Mouse (Mus musculus) CH12.LX (cell line): ENCODE results near the gene Rubcnl. TPM values are rescaled to one million over a fixed set of nuclear protein-coding genes. Genes with fewer than 3 reads are reported as not detected.

ENCODE experiments used
- DNase-seq: peaks from one replicate; pipeline ENCODE4 v3.0.0-alpha.2; 2013; ENCODE audit errors: extremely low read depth
- H3K27ac ChIP-seq: 2 replicates; pipeline ENCODE4 v1.5.1; 2012; ENCODE audit warnings: low read depth, mild to moderate bottlenecking, control low read depth, moderate library complexity; ENCODE audit not compliant: insufficient read depth
- H3K27me3 ChIP-seq: replicated peaks from 2 replicates; pipeline ENCODE3; 2012; ENCODE audit warnings: inconsistent platforms
- H3K36me3 ChIP-seq, 2 experiments: replicated peaks in 1 of 2; 2 replicates each; pipeline versions ENCODE3 to v1.6.1; 2012; ENCODE audit warnings: inconsistent platforms in 1 of 2, low read length in 1 of 2, mild to moderate bottlenecking in 1 of 2, mixed read lengths in 1 of 2, moderate library complexity in 1 of 2; ENCODE audit not compliant: control insufficient read depth in 1 of 2, insufficient read depth in 1 of 2
- H3K4me1 ChIP-seq, 2 experiments: 2 replicates each; pipeline ENCODE4 v1.6.1; 2012; ENCODE audit warnings: inconsistent platforms in 1 of 2, moderate library complexity in 1 of 2; ENCODE audit not compliant: insufficient read depth in 2 of 2, control insufficient read depth in 1 of 2
- H3K4me2 ChIP-seq: 2 replicates; pipeline ENCODE4 v1.6.1; 2012; ENCODE audit warnings: low read depth, mild to moderate bottlenecking, control low read depth; ENCODE audit not compliant: poor library complexity, insufficient read depth, severe bottlenecking
- H3K4me3 ChIP-seq, 3 experiments: fragments of 150-350 bp in 1 of 3; sonication (generic) in 1 of 3; replicated peaks in 1 of 3; 2 replicates each; pipeline versions ENCODE3 to v1.5.1; 2011 to 2012; ENCODE audit warnings: low read depth in 2 of 3, low read length in 2 of 3, mild to moderate bottlenecking in 2 of 3, moderate library complexity in 2 of 3, control low read depth in 1 of 3, improper control_type of control experiment in 1 of 3, inconsistent platforms in 1 of 3, mixed read lengths in 1 of 3; ENCODE audit not compliant: poor library complexity in 1 of 3
- H3K79me2 ChIP-seq: replicated peaks from 2 replicates; pipeline ENCODE4 v1.6.1; 2012; ENCODE audit warnings: mild to moderate bottlenecking, moderate library complexity; ENCODE audit not compliant: control insufficient read depth, poor library complexity, insufficient read depth, severe bottlenecking; ENCODE audit errors: extremely low read depth
- H3K9ac ChIP-seq: 2 replicates; pipeline ENCODE4 v1.6.1; 2012; ENCODE audit warnings: low read depth, mild to moderate bottlenecking, control low read depth, moderate library complexity; ENCODE audit not compliant: insufficient read depth
- H3K9me3 ChIP-seq: replicated peaks from 2 replicates; pipeline ENCODE3; 2012; ENCODE audit warnings: low read length, inconsistent platforms, mixed read lengths
- BHLHE40 ChIP-seq: IDR thresholded peaks from 2 replicates; pipeline ENCODE4 v1.6.1; 2011; ENCODE audit warnings: mild to moderate bottlenecking, low read depth, low read length, improper control_type of control experiment
- CHD1 ChIP-seq: IDR thresholded peaks from 2 replicates; pipeline ENCODE4 v1.6.1; 2012; ENCODE audit warnings: low read depth, low read length, improper control_type of control experiment, inconsistent platforms
- CHD2 ChIP-seq: IDR thresholded peaks from 2 replicates; pipeline ENCODE4 v1.6.1; 2011; ENCODE audit warnings: low read length, improper control_type of control experiment
- ELF1 ChIP-seq: IDR thresholded peaks from 2 replicates; pipeline ENCODE4 v1.6.1; 2014; ENCODE audit warnings: low read depth, mild to moderate bottlenecking, inconsistent platforms, low read length, improper control_type of control experiment
- EP300 ChIP-seq: IDR thresholded peaks from 2 replicates; pipeline ENCODE4 v1.6.1; 2011; ENCODE audit warnings: low read length, improper control_type of control experiment
- GABPA ChIP-seq: IDR thresholded peaks from 2 replicates; pipeline ENCODE4 v1.6.1; 2012; ENCODE audit warnings: low read depth, low read length, improper control_type of control experiment, inconsistent platforms; ENCODE audit not compliant: insufficient replicate concordance
- IRF4 ChIP-seq: IDR thresholded peaks from 2 replicates; pipeline ENCODE4 v1.6.1; 2014; ENCODE audit warnings: low read depth, mild to moderate bottlenecking, inconsistent platforms, low read length, improper control_type of control experiment
- JUN ChIP-seq: IDR thresholded peaks from 2 replicates; pipeline ENCODE4 v1.6.1; 2011; ENCODE audit warnings: low read depth, mild to moderate bottlenecking, low read length, improper control_type of control experiment, moderate library complexity; ENCODE audit not compliant: insufficient read depth
- JUND ChIP-seq: conservative IDR thresholded peaks from 2 replicates; pipeline ENCODE4 v1.6.1; 2011; ENCODE audit warnings: low read depth, low read length, improper control_type of control experiment
- KAT2A ChIP-seq: IDR thresholded peaks from 2 replicates; pipeline ENCODE4 v1.6.1; 2012; ENCODE audit warnings: low read length, improper control_type of control experiment, inconsistent platforms; ENCODE audit not compliant: insufficient replicate concordance
- MAFK ChIP-seq: IDR thresholded peaks from 2 replicates; pipeline ENCODE4 v1.6.1; 2011; ENCODE audit warnings: low read length, improper control_type of control experiment; ENCODE audit not compliant: insufficient replicate concordance
- MAX ChIP-seq: IDR thresholded peaks from 2 replicates; pipeline ENCODE4 v1.6.1; 2011; ENCODE audit warnings: low read length, improper control_type of control experiment
- MAZ ChIP-seq: IDR thresholded peaks from 2 replicates; pipeline ENCODE4 v1.6.1; 2012; ENCODE audit warnings: low read depth, mild to moderate bottlenecking, inconsistent platforms, low read length, improper control_type of control experiment, moderate library complexity
- MXI1 ChIP-seq: IDR thresholded peaks from 2 replicates; pipeline ENCODE4 v1.6.1; 2011; ENCODE audit warnings: mild to moderate bottlenecking, low read depth, low read length, improper control_type of control experiment
- NELFE ChIP-seq: IDR thresholded peaks from 2 replicates; pipeline ENCODE4 v1.6.1; 2011; ENCODE audit warnings: low read depth, low read length, improper control_type of control experiment
- NRF1 ChIP-seq: IDR thresholded peaks from 2 replicates; pipeline ENCODE4 v1.6.1; 2014; ENCODE audit warnings: low read depth, mild to moderate bottlenecking, inconsistent platforms, low read length, improper control_type of control experiment, moderate library complexity
- PAX5 ChIP-seq: IDR thresholded peaks from 2 replicates; pipeline ENCODE4 v1.6.1; 2012; ENCODE audit warnings: low read length, inconsistent platforms, mixed read lengths
- POLR2A ChIP-seq: IDR thresholded peaks from 2 replicates; pipeline ENCODE4 v1.6.1; 2011; ENCODE audit warnings: low read depth, mild to moderate bottlenecking, improper control_type of control experiment, low read length
- RAD21 ChIP-seq: IDR thresholded peaks from 2 replicates; pipeline ENCODE4 v1.6.1; 2011; ENCODE audit warnings: low read depth, mild to moderate bottlenecking, low read length, improper control_type of control experiment, moderate library complexity
- RCOR1 ChIP-seq: conservative IDR thresholded peaks from 2 replicates; pipeline ENCODE4 v1.6.1; 2012; ENCODE audit warnings: low read depth, mild to moderate bottlenecking, inconsistent platforms, low read length, improper control_type of control experiment
- SMC3 ChIP-seq: IDR thresholded peaks from 2 replicates; pipeline ENCODE4 v1.6.1; 2011; ENCODE audit warnings: low read depth, low read length, improper control_type of control experiment
- TBP ChIP-seq: conservative IDR thresholded peaks from 2 replicates; pipeline ENCODE4 v1.6.1; 2011; ENCODE audit warnings: low read depth, low read length, improper control_type of control experiment
- UBTF ChIP-seq: IDR thresholded peaks from 2 replicates; pipeline ENCODE4 v1.6.1; 2012; ENCODE audit warnings: low read depth, mild to moderate bottlenecking, inconsistent platforms, low read length, improper control_type of control experiment, moderate library complexity
- USF1 ChIP-seq: IDR thresholded peaks from 2 replicates; pipeline ENCODE4 v1.6.1; 2014; ENCODE audit warnings: low read depth, mild to moderate bottlenecking, inconsistent platforms, low read length, improper control_type of control experiment
- ZC3H11A ChIP-seq: IDR thresholded peaks from 2 replicates; pipeline ENCODE4 v1.6.1; 2012; ENCODE audit warnings: low read depth, mild to moderate bottlenecking, inconsistent platforms, low read length, improper control_type of control experiment
- ZKSCAN1 ChIP-seq: IDR thresholded peaks from 2 replicates; pipeline ENCODE4 v1.6.1; 2012; ENCODE audit warnings: low read depth, inconsistent platforms, low read length, improper control_type of control experiment, borderline replicate concordance
- ZMIZ1 ChIP-seq: IDR thresholded peaks from 2 replicates; pipeline ENCODE4 v1.6.1; 2012; ENCODE audit warnings: low read depth, mild to moderate bottlenecking, inconsistent platforms, low read length, improper control_type of control experiment
- ZNF384 ChIP-seq: IDR thresholded peaks from 2 replicates; pipeline ENCODE4 v1.6.1; 2012; ENCODE audit warnings: low read depth, low read length, improper control_type of control experiment, inconsistent platforms
- dilution Hi-C: fragments of 300-500 bp; cut with MboI; formaldehyde crosslinking; loops from 2 replicates; pipeline ENCODE4 v1.14.3; 2020; ENCODE audit warnings: low sequenced_read_pairs; ENCODE audit not compliant: extremely low pct_unique_long_range_greater_than_20kb, extremely low pct_ligation_motif_present
- in situ Hi-C: fragments of 300-500 bp; cut with MboI; formaldehyde crosslinking; loops from 3 replicates; pipeline ENCODE4 v1.14.3; 2019; ENCODE audit warnings: low sequenced_read_pairs, low pct_ligation_motif_present, low pct_unique_long_range_greater_than_20kb, mixed read lengths
- polyA plus RNA-seq: library from polyadenylated mRNA; unstranded; fragments of >175 nt; gene quantifications from 2 replicates; pipeline ENCODE4 v1.2.1, GENCODE M21; 2012; ENCODE audit warnings: low read depth; ENCODE audit not compliant: insufficient read length
- total RNA-seq, 2 experiments: library from RNA; depleted of rRNA; stranded (reverse); fragments of 300-350 nt in 1 of 2; fragments of >200 nt in 1 of 2; gene quantifications; 2 replicates each; pipeline ENCODE4 v1.2.3; 2012 to 2014

Gene Rubcnl
- total and polyA plus RNA-seq, 3 experiments, result 24.7 to 27.2 (median 24.9) TPM

GRCm38 (mm10) chr14:75054455-75055343 is 38.9 kb downstream of the Rubcnl start:
- Histone ChIP-seq H3K4me1 (peaks cover 25 to 58% of the 10 kb centered on the region in 2 experiments), H3K4me3 (no peak overlapping the region), H3K79me2 (no peaks in the 10 kb centered on the region), H3K4me2 (no peak overlapping the region), H3K9me3 (no peaks in the 10 kb centered on the region), H3K27me3 (no peaks in the 10 kb centered on the region), H3K36me3 (peaks cover 33 to 64% of the 10 kb centered on the region in 2 experiments), H3K27ac (0 out of 2 replicates have a peak overlapping the region, but pooled peaks have one; percentile 5), H3K9ac (no peak overlapping the region)
- dilution Hi-C loops, result no loop called here
- no peak for DNase-seq
- TF ChIP-seq CHD1, result no peak
- no peak for TF ChIP-seq UBTF
- no peak for TF ChIP-seq RAD21
- TF ChIP-seq GABPA, result no peak
- no peak for TF ChIP-seq ELF1
- no peak for TF ChIP-seq MAZ
- no peak for TF ChIP-seq PAX5
- TF ChIP-seq BHLHE40, result no peak
- TF ChIP-seq EP300, result no peak
- in situ Hi-C loops, result loop anchor here (10.0 to 25.0 kb wide), 2 partner anchors 140 to 658 kb away; no protein-coding TSS in a partner anchor

GRCm38 (mm10) chr14:75056861-75057431 is 41.1 kb downstream of the Rubcnl start:
- Histone ChIP-seq H3K36me3 (peaks cover 11 to 53% of the 10 kb centered on the region in 2 experiments), H3K4me1 (peaks cover 29 to 72% of the 10 kb centered on the region in 2 experiments), H3K79me2 (no peaks in the 10 kb centered on the region), H3K27me3 (no peaks in the 10 kb centered on the region), H3K9ac (peak overlapping the region; percentile 71), H3K27ac (peak overlapping the region; percentile 100), H3K4me2 (peak overlapping the region; percentile 86), H3K9me3 (no peaks in the 10 kb centered on the region), H3K4me3 (peak overlapping the region in 2 of 3 experiments; percentile 32 to 44)
- dilution Hi-C loops, result no loop called here
- in situ Hi-C loops, result loop anchor here (10.0 to 25.0 kb wide), 2 partner anchors 138 to 655 kb away; no protein-coding TSS in a partner anchor
- peak; percentile 88 for DNase-seq
- TF ChIP-seq MAFK, result peak; percentile 79
- TF ChIP-seq USF1, result no peak
- TF ChIP-seq SMC3, result peak; percentile 20
- peak; percentile 37; the same call in 1 of the 2 replicates for TF ChIP-seq NRF1
- peak; percentile 97 for TF ChIP-seq MAX
- 0 out of 2 replicates have a peak, but pooled peaks have one; percentile 61 for TF ChIP-seq MAZ
- TF ChIP-seq ZNF384, result 0 out of 2 replicates have a peak, but pooled peaks have one; percentile 17
- TF ChIP-seq TBP, result peak; percentile 79
- no peak for TF ChIP-seq NELFE
- TF ChIP-seq UBTF, result peak; percentile 38; the same call in 1 of the 2 replicates
- TF ChIP-seq ZMIZ1, result peak; percentile 50; the same call in 1 of the 2 replicates
- peak; percentile 70 for TF ChIP-seq BHLHE40
- TF ChIP-seq RAD21, result no peak; the same call in none of the 2 replicates
- peak; percentile 97 for TF ChIP-seq MXI1
- TF ChIP-seq RCOR1, result peak; percentile 92
- 0 out of 2 replicates have a peak, but pooled peaks have one; percentile 56 for TF ChIP-seq CHD1
- peak; percentile 78 for TF ChIP-seq JUND
- 0 out of 2 replicates have a peak, but pooled peaks have one; percentile 15 for TF ChIP-seq KAT2A
- peak; percentile 73 for TF ChIP-seq CHD2
- peak; percentile 91 for TF ChIP-seq IRF4
- peak; percentile 75 for TF ChIP-seq POLR2A
- peak; percentile 66; the same call in 1 of the 2 replicates for TF ChIP-seq JUN
- TF ChIP-seq ZKSCAN1, result no peak
- no peak for TF ChIP-seq ZC3H11A
